Mouse (Mus musculus) forebrain, embryonic 10.5 days (tissue): Measurements from ENCODE around the gene Slc38a1. TPM values are rescaled to one million over a fixed set of nuclear protein-coding genes. Genes with fewer than 3 reads are reported as not detected.

Experiments
- DNase-seq: peaks from one replicate; pipeline ENCODE4 v3.0.0-alpha.2; 2017; ENCODE audit warnings: low spot score; ENCODE audit errors: extremely low spot score
- H3K27ac ChIP-seq: fragments of 300-500 bp; sonication (generic); 2 replicates; pipeline ENCODE4 v1.5.1; 2016; ENCODE audit warnings: mild to moderate bottlenecking
- H3K27me3 ChIP-seq: fragments of 300-500 bp; sonication (generic); 2 replicates; pipeline ENCODE4 v1.6.1; 2016; ENCODE audit warnings: mild to moderate bottlenecking; ENCODE audit not compliant: poor library complexity, severe bottlenecking
- H3K36me3 ChIP-seq: fragments of 300-500 bp; sonication (generic); replicated peaks from 2 replicates; pipeline ENCODE4 v1.6.1; 2016; ENCODE audit warnings: mild to moderate bottlenecking, moderate library complexity
- H3K4me1 ChIP-seq: fragments of 300-500 bp; sonication (generic); 2 replicates; pipeline ENCODE4 v1.6.1; 2016
- H3K4me3 ChIP-seq: fragments of 300-500 bp; sonication (generic); 2 replicates; pipeline ENCODE4 v1.5.1; 2016; ENCODE audit warnings: mild to moderate bottlenecking, moderate library complexity
- H3K9me3 ChIP-seq: fragments of 300-500 bp; sonication (generic); 2 replicates; pipeline ENCODE4 v1.6.1; 2016; ENCODE audit warnings: mild to moderate bottlenecking, moderate library complexity
- WGBS: fragments of 180-500 bp; shearing (Covaris S2); methylation state at CpG from one replicate; pipeline ENCODE4 v1.1.7; 2016; 5-methylcytosine and 5-hydroxymethylcytosine counted together
- polyA plus RNA-seq: library from polyadenylated mRNA; unstranded; fragments of >200 nt; fragmentation: Nextera tagmentation; extraction: Ambion mirVana; gene quantifications from 2 replicates; pipeline ENCODE4 v1.2.1, GENCODE M21; 2016

The Slc38a1 gene
- polyA plus RNA-seq, 1 experiment from 2014 or later: 138 TPM

DNA sequence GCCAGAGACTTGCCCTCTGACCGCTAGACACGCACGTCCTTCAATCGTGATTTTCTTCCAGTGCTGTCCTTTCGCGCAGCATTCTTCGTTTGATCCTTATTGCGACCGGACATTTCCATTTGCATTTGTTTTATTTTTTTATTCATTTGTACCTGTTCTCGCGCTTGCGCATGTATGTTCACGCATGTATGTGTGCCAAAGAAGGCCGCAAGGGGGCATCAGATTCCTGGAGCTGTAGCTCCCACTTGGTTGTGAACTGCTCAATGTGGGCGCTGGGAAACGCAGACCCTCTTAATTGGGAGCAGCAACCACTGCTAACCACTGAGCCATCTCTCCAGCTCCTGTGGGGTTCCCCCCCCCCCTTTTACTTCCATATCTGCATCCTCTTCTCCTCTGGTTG is 10.3 kb upstream of the Slc38a1 start:
- Histone ChIP-seq H3K36me3 (no peaks in the 10 kb centered on the region), H3K4me3 (no peak overlapping the region), H3K9me3 (no peaks in the 10 kb centered on the region), H3K27me3 (no peaks in the 10 kb centered on the region), H3K4me1 (peaks cover 9% of the 10 kb centered on the region), H3K27ac (no peak overlapping the region)
- WGBS: 94% methylated on average over 16 of the region's 16 CpGs
- DNase-seq: no peak

GRCm38 (mm10) chr15:96652531-96652930 is 9.8 kb upstream of the Slc38a1 start:
- H3K4me3 ChIP-seq: no peak overlapping the region
- 93% methylated on average over 10 of the region's 10 CpGs for WGBS
- H3K9me3 ChIP-seq: no peaks in the 10 kb centered on the region
- no peaks in the 10 kb centered on the region for H3K27me3 ChIP-seq
- no peaks in the 10 kb centered on the region for H3K36me3 ChIP-seq
- DNase-seq: no peak
- peaks cover 4% of the 10 kb centered on the region for H3K4me1 ChIP-seq
- H3K27ac ChIP-seq: no peak overlapping the region

DNA sequence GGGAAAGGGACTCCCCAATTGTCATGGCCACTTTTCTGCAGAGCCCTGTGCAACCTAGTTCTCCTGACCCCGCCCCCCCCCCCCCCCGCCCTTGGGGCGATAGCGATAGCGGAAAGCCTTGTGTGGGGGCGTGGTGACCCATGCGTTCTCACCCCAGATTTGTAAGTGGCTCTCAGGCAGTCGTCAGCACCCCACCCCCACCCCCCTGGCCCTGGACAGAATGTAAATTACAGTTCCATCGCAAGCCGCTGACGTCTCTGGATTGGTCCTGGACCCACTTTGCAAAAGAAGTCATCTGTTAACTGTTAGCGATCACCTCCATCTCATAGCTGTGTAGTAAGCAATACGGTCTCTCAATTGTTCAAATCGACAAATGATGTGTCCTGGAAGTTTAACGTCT is 4.7 kb upstream of the Slc38a1 start:
- H3K36me3 ChIP-seq: no peaks in the 10 kb centered on the region
- H3K27me3 ChIP-seq: no peaks in the 10 kb centered on the region
- no peak overlapping the region for H3K4me3 ChIP-seq
- H3K27ac ChIP-seq: no peak overlapping the region
- peaks cover 19% of the 10 kb centered on the region for H3K4me1 ChIP-seq
- no peaks in the 10 kb centered on the region for H3K9me3 ChIP-seq
- DNase-seq: no peak
- WGBS: 36% methylated on average over 15 of the region's 15 CpGs

DNA sequence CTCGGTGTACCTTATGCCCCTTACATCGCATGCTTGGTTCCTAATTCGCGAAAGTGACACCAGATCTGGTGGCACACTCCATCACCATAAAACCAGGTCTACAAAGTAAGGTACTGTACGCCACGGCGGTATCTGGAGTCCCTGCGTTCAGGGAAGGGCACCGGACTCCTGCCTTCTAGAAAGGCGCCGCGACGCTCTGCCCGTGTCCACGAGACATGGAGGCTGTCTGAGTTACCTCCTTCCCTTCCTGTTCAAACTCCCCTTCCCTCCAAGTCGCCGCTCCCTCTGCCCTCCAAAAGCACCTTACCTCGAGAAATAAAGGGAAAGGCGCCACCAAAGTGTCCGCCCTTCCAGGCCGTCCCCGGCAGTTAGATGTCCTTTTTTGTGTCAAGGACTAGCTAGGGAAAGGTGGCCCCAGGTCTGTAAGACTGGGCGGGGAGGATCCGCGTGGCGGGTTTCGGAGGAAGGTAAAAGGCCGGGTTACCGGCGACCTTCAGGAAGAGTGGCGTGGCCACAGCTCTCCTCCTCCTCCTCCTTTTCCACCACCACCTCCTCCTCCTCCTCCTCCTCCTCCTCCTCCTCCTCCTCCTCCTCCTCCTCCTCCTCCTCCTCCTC is 785 bp downstream of the Slc38a1 start:
- under 1% methylated on average over 31 of the region's 31 CpGs for WGBS
- Histone ChIP-seq H3K9me3 (peaks cover 13% of the 10 kb centered on the region; the same call in 1 of the 2 replicates), H3K4me1 (peaks cover 40% of the 10 kb centered on the region), H3K36me3 (peaks cover 33% of the 10 kb centered on the region), H3K27ac (peak overlapping the region; percentile 100), H3K27me3 (no peaks in the 10 kb centered on the region), H3K4me3 (peak overlapping the region; percentile 96)
- DNase-seq: peak; percentile 79

GRCm38 (mm10) chr15:96641111-96641820 is 1.4 kb downstream of the Slc38a1 start:
- H3K9me3 ChIP-seq: peaks cover 19% of the 10 kb centered on the region
- peaks cover 40% of the 10 kb centered on the region for H3K36me3 ChIP-seq
- H3K4me1 ChIP-seq: peaks cover 40% of the 10 kb centered on the region
- no peaks in the 10 kb centered on the region for H3K27me3 ChIP-seq
- peak overlapping the region; percentile 96 for H3K4me3 ChIP-seq
- WGBS: under 1% methylated on average over 63 of the region's 63 CpGs
- DNase-seq: peak; percentile 82
- H3K27ac ChIP-seq: peak overlapping the region; percentile 100

DNA sequence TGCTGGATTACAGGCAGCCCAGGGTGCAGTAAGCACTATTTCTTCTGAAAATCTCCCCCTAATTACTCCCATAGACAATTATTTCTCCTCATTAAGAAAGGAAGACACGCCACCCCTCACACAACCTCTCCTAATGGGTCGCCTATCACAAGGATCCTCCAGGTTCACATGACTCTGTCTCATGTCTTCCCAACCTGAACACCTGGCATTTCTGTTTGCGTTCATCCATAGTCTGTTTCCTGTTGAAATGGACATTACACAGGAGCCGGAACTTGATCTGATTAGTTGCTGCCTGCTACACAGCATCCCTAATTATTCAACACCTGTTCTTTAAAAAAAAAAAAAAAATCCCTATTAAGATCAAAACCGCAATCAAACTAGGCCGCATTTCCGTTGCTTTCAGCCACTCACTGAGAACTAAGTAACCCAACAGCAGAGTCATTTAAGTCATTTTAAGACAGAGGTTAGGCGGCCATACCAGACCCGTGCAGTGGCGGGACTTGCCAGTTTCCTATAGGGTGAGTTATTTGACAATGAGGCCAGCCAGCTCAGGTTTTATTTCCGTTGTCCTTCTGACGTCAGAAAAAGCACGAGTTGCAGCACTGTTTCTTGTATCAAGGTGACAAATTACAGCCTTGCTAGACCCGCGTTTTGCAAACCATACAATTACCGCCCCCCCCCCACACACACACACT is 2.3 kb downstream of the Slc38a1 start:
- Histone ChIP-seq H3K4me3 (peak overlapping the region; percentile 96), H3K27ac (peak overlapping the region; percentile 100), H3K4me1 (peaks cover 40% of the 10 kb centered on the region), H3K27me3 (no peaks in the 10 kb centered on the region), H3K9me3 (peaks cover 27% of the 10 kb centered on the region), H3K36me3 (peaks cover 48% of the 10 kb centered on the region)
- WGBS: 9% methylated on average over 16 of the region's 16 CpGs
- peak; percentile 50 for DNase-seq

GRCm38 (mm10) chr15:96639630-96640029 is 3.1 kb downstream of the Slc38a1 start:
- peaks cover 56% of the 10 kb centered on the region for H3K36me3 ChIP-seq
- H3K9me3 ChIP-seq: peaks cover 35% of the 10 kb centered on the region
- peak overlapping the region; percentile 100 for H3K27ac ChIP-seq
- no peak for DNase-seq
- H3K4me3 ChIP-seq: peak overlapping the region; percentile 96
- H3K4me1 ChIP-seq: peaks cover 40% of the 10 kb centered on the region
- no peaks in the 10 kb centered on the region for H3K27me3 ChIP-seq
- 79% methylated on average over 8 of the region's 8 CpGs for WGBS

DNA sequence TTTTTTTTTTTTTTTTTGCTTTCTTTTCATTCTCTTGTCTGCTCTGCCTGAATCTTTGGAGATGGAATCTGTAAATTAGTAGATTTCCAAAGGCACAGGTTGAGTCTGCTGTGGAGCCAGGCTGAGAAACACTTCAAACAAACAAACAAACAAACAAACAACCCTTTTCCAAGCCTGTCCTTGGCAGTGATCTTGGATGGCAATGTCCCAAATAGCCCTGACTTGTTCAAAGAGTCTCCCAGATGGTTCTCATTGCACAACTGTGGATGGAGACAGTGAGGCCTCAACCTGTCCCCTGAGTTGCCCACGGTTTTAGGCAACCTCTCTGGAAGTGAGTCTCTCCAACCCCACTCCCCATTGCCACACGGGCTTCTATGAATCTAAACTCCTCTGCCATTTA is 4.1 kb downstream of the Slc38a1 start:
- no peak for DNase-seq
- 87% methylated on average over 2 of the region's 2 CpGs for WGBS
- H3K27ac ChIP-seq: no peak overlapping the region
- H3K4me3 ChIP-seq: peak overlapping the region; percentile 10; the same call in 1 of the 2 replicates
- peaks cover 44% of the 10 kb centered on the region for H3K9me3 ChIP-seq
- H3K4me1 ChIP-seq: peaks cover 35% of the 10 kb centered on the region
- no peaks in the 10 kb centered on the region for H3K27me3 ChIP-seq
- H3K36me3 ChIP-seq: peaks cover 66% of the 10 kb centered on the region

GRCm38 (mm10) chr15:96638173-96638572 is 4.5 kb downstream of the Slc38a1 start:
- Histone ChIP-seq H3K4me1 (peaks cover 31% of the 10 kb centered on the region), H3K4me3 (no peak overlapping the region), H3K27me3 (no peaks in the 10 kb centered on the region), H3K9me3 (peaks cover 49% of the 10 kb centered on the region), H3K27ac (no peak overlapping the region), H3K36me3 (peaks cover 71% of the 10 kb centered on the region)
- WGBS: 80% methylated on average over 10 of the region's 10 CpGs
- no peak for DNase-seq

DNA sequence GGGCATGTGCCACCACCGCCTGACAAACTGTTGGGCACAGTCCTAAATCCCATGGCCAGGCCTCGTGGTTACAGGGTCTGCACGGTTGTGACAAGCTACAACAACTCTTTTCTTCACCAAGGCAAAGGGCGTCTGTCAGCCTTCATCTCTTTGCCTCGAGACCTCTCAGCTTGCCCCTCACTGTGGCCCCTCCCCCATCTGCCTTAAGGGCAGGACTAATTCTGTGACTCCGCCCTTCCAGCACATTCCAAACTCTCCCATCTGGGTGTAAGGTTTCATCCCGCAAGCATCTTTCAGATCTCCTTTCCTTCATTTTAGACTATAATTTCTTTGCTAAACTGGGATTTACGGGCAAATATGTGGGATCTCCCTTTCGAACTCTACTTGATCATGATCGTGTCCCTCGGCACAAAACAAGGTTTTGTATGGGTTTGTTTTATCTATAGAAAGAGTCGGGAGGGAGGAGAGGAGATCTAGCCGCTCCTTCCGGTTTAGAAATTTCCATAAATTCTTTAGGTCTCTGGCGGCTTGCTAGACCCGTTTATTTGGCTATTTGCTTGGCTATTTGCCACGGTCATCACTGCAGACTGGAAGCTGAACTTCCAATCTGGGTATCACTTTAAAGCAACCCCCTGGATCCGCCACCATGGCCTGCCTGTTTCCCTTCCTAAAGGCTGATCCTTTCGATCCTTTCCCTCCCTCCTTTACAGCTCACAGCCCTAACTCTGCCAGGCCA is 7.9 kb downstream of the Slc38a1 start:
- H3K27ac ChIP-seq: no peak overlapping the region
- H3K27me3 ChIP-seq: no peaks in the 10 kb centered on the region
- whole genome bisulfite sequencing: 91% methylated on average over 19 of the region's 19 CpGs
- H3K4me3 ChIP-seq: no peak overlapping the region
- peaks cover 100% of the 10 kb centered on the region for H3K36me3 ChIP-seq
- H3K4me1 ChIP-seq: peaks cover 16% of the 10 kb centered on the region
- peaks cover 72% of the 10 kb centered on the region for H3K9me3 ChIP-seq
- no peak for DNase-seq

DNA sequence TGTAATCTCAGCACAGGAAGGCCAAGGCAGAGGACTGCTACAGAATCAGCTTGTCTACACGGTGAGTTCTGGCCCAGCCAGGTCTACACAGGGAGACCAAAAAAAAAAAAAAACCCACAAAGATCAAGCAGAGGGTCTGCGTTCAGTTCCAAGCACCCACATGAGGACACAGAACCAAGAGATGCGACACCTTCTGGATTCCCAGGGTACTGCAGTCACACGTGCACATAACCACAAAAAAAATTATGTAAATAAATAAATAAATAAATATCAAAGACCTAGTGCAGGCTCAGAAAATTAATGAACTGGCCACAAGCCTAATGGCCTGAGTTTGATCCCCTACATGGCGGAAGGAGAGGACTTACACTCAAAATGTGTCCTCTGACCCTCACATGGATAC is 10.5 kb downstream of the Slc38a1 start:
- Histone ChIP-seq H3K4me1 (no peaks in the 10 kb centered on the region), H3K27ac (no peak overlapping the region), H3K36me3 (peaks cover 100% of the 10 kb centered on the region), H3K9me3 (peaks cover 63% of the 10 kb centered on the region), H3K27me3 (no peaks in the 10 kb centered on the region), H3K4me3 (no peak overlapping the region)
- WGBS: 94% methylated on average over 5 of the region's 5 CpGs
- DNase-seq: no peak

- no peak for DNase-seq
- H3K27ac ChIP-seq: no peak overlapping the region
- H3K9me3 ChIP-seq: peaks cover 54% of the 10 kb centered on the region
- H3K4me3 ChIP-seq: no peak overlapping the region
- H3K36me3 ChIP-seq: peaks cover 100% of the 10 kb centered on the region
- no peaks in the 10 kb centered on the region for H3K4me1 ChIP-seq
- H3K27me3 ChIP-seq: no peaks in the 10 kb centered on the region
- 93% methylated on average over 13 of the region's 13 CpGs for WGBS
These were observed 11.5 kb downstream of the Slc38a1 start for GRCm38 (mm10) chr15:96631107-96631718.
